Mouse (Mus musculus): ENCODE measurements around the gene Gng12. TPM values are rescaled to one million over a fixed set of nuclear protein-coding genes. Genes with fewer than 3 reads are reported as not detected.

Gng12 gene
- polyA plus RNA-seq, 1 experiment from 2014 or later: 51.5 TPM

DNA sequence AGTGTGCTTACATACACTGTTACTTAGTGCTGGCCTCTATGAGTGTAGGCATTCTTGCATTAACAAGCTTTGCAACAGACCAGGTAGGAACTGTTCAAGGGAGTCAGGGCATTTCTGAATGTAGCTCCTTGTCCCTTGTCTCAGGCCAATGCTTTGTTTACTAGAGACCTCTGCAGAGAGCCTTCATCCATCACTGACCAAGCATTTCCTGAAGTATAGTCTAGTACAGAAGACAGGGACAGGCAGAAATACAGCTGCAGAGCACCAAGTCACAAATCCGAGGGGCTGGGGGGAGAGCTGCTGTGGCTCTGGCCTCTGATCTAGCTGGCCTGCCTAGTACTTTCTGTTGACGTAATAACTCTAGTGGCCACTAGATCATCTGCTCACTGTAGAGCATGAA is 71.6 kb downstream of the Gng12 start:
- H3K4me1 ChIP-seq (replicated peaks; ENCODE audit: control insufficient read depth, insufficient read depth, low read length): peaks cover 22% of the 10 kb centered on the region
- no peaks in the 10 kb centered on the region for H3K9me3 ChIP-seq (ENCODE audit: control insufficient read depth, low read length)
- H3K27ac ChIP-seq (ENCODE audit: low read depth, low read length): no peak overlapping the region
- H3K4me2 ChIP-seq: no peak overlapping the region
- 44% methylated on average over 2 of the region's 2 CpGs for WGBS
- no peaks in the 10 kb centered on the region for H3K27me3 ChIP-seq (replicated peaks; ENCODE audit: control insufficient read depth, insufficient read depth, low read length)
- no peaks in the 10 kb centered on the region for H3K36me3 ChIP-seq (ENCODE audit: control insufficient read depth, insufficient read depth, low read length)
- H3K9ac ChIP-seq (ENCODE audit: low read depth, low read length): no peak overlapping the region
- H3K4me3 ChIP-seq (ENCODE audit: low read depth, low read length): no peak overlapping the region
- ATAC-seq (replicated peaks; ENCODE audit: low FRiP score) (no peak), DNase-seq (ENCODE audit: low spot score) (no peak)

GRCm38 (mm10) chr6:66969446-66969845 is 73.2 kb downstream of the Gng12 start:
- no peaks in the 10 kb centered on the region for H3K9me3 ChIP-seq (ENCODE audit: control insufficient read depth, low read length)
- H3K4me1 ChIP-seq (replicated peaks; ENCODE audit: control insufficient read depth, insufficient read depth, low read length): peaks cover 22% of the 10 kb centered on the region
- ATAC-seq (replicated peaks; ENCODE audit: low FRiP score) (no peak), DNase-seq (ENCODE audit: low spot score) (no peak)
- H3K4me3 ChIP-seq (ENCODE audit: low read depth, low read length): no peak overlapping the region
- WGBS: 83% methylated on average over 3 of the region's 3 CpGs
- H3K27ac ChIP-seq (ENCODE audit: low read depth, low read length): no peak overlapping the region
- H3K36me3 ChIP-seq (ENCODE audit: control insufficient read depth, insufficient read depth, low read length): no peaks in the 10 kb centered on the region
- no peak overlapping the region for H3K9ac ChIP-seq (ENCODE audit: low read depth, low read length)
- H3K27me3 ChIP-seq (replicated peaks; ENCODE audit: control insufficient read depth, insufficient read depth, low read length): no peaks in the 10 kb centered on the region
- no peak overlapping the region for H3K4me2 ChIP-seq

DNA sequence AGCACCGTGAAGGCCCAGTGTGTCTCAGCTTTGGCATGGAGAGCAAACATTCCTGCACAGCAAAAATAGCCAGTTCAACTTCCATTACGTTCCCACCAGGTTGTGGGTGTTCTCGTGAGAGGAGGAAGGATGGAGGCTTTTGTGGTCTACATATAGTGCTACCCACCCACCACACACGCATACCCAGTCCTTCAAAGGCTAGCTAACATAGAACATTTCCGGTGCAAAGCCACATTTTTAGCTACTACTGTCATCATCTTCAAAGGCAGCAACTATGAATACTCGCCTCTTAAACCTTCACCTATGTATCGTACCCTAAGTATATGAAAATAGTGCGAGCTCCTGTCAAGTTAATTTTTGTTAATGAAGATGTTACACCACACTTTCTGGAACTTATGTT is 76.1 kb downstream of the Gng12 start:
- no peak for ATAC-seq (replicated peaks; ENCODE audit: low FRiP score)
- Histone ChIP-seq H3K9me3 (ENCODE audit: control insufficient read depth, low read length) (no peaks in the 10 kb centered on the region), H3K27ac (ENCODE audit: low read depth, low read length) (no peak overlapping the region), H3K4me3 (ENCODE audit: low read depth, low read length) (no peak overlapping the region), H3K27me3 (replicated peaks; ENCODE audit: control insufficient read depth, insufficient read depth, low read length) (no peaks in the 10 kb centered on the region), H3K4me2 (no peak overlapping the region), H3K4me1 (replicated peaks; ENCODE audit: control insufficient read depth, insufficient read depth, low read length) (peaks cover 20% of the 10 kb centered on the region), H3K36me3 (ENCODE audit: control insufficient read depth, insufficient read depth, low read length) (no peaks in the 10 kb centered on the region), H3K9ac (ENCODE audit: low read depth, low read length) (no peak overlapping the region)
- WGBS: 65% methylated on average over 8 of the region's 8 CpGs
- no peak for DNase-seq (ENCODE audit: low spot score)

DNA sequence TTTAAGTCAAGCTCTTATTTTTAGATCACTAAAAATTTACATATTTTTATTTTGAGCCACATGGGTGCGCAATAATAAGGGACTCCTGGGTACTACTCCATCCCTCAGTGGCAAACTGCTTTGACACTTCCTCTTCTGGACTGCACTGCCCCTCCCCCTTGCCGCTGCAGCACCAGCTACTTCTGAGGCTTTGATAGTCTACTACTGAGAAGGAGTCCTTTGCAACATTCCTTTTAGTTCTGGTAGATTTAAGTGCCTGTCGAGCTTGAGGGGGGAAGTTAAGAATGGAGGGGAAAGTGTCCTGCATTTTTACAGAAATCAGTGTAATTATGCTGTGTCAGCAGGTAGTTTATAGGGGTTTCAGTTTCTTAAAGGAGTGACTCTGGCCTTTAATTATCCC is 77.0 kb downstream of the Gng12 start:
- Histone ChIP-seq H3K4me3 (ENCODE audit: low read depth, low read length) (no peak overlapping the region), H3K4me1 (replicated peaks; ENCODE audit: control insufficient read depth, insufficient read depth, low read length) (peaks cover 12% of the 10 kb centered on the region), H3K4me2 (no peak overlapping the region), H3K36me3 (ENCODE audit: control insufficient read depth, insufficient read depth, low read length) (no peaks in the 10 kb centered on the region), H3K27me3 (replicated peaks; ENCODE audit: control insufficient read depth, insufficient read depth, low read length) (no peaks in the 10 kb centered on the region), H3K27ac (ENCODE audit: low read depth, low read length) (no peak overlapping the region), H3K9me3 (ENCODE audit: control insufficient read depth, low read length) (no peaks in the 10 kb centered on the region), H3K9ac (ENCODE audit: low read depth, low read length) (no peak overlapping the region)
- WGBS: 21% methylated on average over 3 of the region's 3 CpGs
- no peak for DNase-seq (ENCODE audit: low spot score)
- ATAC-seq (replicated peaks; ENCODE audit: low FRiP score): peak; percentile 49; the same call in 1 of the 2 replicates

GRCm38 (mm10) chr6:66975522-66975921 is 79.3 kb downstream of the Gng12 start:
- Histone ChIP-seq H3K9me3 (ENCODE audit: control insufficient read depth, low read length) (no peaks in the 10 kb centered on the region), H3K4me3 (ENCODE audit: low read depth, low read length) (no peak overlapping the region), H3K27ac (ENCODE audit: low read depth, low read length) (no peak overlapping the region), H3K36me3 (ENCODE audit: control insufficient read depth, insufficient read depth, low read length) (no peaks in the 10 kb centered on the region), H3K27me3 (replicated peaks; ENCODE audit: control insufficient read depth, insufficient read depth, low read length) (no peaks in the 10 kb centered on the region), H3K4me1 (replicated peaks; ENCODE audit: control insufficient read depth, insufficient read depth, low read length) (peaks cover 20% of the 10 kb centered on the region), H3K9ac (ENCODE audit: low read depth, low read length) (no peak overlapping the region), H3K4me2 (no peak overlapping the region)
- ATAC-seq (replicated peaks; ENCODE audit: low FRiP score) (peak; percentile 68), DNase-seq (ENCODE audit: low spot score) (no peak)
- 74% methylated on average over 4 of the region's 4 CpGs for WGBS

- no peaks in the 10 kb centered on the region for H3K27me3 ChIP-seq (replicated peaks; ENCODE audit: control insufficient read depth, insufficient read depth, low read length)
- peaks cover 14% of the 10 kb centered on the region for H3K4me1 ChIP-seq (replicated peaks; ENCODE audit: control insufficient read depth, insufficient read depth, low read length)
- no peak overlapping the region for H3K4me3 ChIP-seq (ENCODE audit: low read depth, low read length)
- no peaks in the 10 kb centered on the region for H3K36me3 ChIP-seq (ENCODE audit: control insufficient read depth, insufficient read depth, low read length)
- H3K9ac ChIP-seq (ENCODE audit: low read depth, low read length): no peak overlapping the region
- H3K27ac ChIP-seq (ENCODE audit: low read depth, low read length): no peak overlapping the region
- H3K4me2 ChIP-seq: no peak overlapping the region
- DNase-seq (ENCODE audit: low spot score): no peak
- ATAC-seq (replicated peaks; ENCODE audit: low FRiP score): peak; percentile 60
- H3K9me3 ChIP-seq (ENCODE audit: control insufficient read depth, low read length): no peaks in the 10 kb centered on the region
- WGBS: 53% methylated on average over 1 of the region's 1 CpGs
These were observed 83.0 kb downstream of the Gng12 start for GRCm38 (mm10) chr6:66979197-66979596.

DNA sequence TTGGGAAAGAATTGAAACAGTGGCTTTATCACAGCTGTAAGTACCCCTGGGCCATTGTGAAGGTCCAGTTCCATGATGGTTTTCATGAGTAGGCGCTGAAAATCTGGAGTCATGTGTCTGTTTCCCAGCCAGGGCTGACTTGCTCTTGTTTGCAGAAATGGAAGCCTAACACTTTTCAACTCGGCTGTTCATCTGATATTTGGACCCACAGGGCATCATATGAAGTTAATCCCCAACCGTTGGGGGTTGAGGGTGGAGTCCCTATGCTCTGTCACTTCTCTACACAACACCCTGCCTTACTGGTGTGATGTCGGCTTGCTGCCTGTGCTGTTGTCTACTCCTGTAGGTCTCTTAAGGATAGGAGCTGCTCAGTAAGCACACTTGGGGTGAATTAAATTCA is 83.8 kb downstream of the Gng12 start:
- WGBS: 78% methylated on average over 4 of the region's 4 CpGs
- Histone ChIP-seq H3K27me3 (replicated peaks; ENCODE audit: control insufficient read depth, insufficient read depth, low read length) (no peaks in the 10 kb centered on the region), H3K27ac (ENCODE audit: low read depth, low read length) (no peak overlapping the region), H3K4me3 (ENCODE audit: low read depth, low read length) (no peak overlapping the region), H3K36me3 (ENCODE audit: control insufficient read depth, insufficient read depth, low read length) (no peaks in the 10 kb centered on the region), H3K4me1 (replicated peaks; ENCODE audit: control insufficient read depth, insufficient read depth, low read length) (peaks cover 17% of the 10 kb centered on the region), H3K9ac (ENCODE audit: low read depth, low read length) (no peak overlapping the region), H3K4me2 (no peak overlapping the region), H3K9me3 (ENCODE audit: control insufficient read depth, low read length) (no peaks in the 10 kb centered on the region)
- DNase-seq (ENCODE audit: low spot score) (no peak), ATAC-seq (replicated peaks; ENCODE audit: low FRiP score) (no peak)

DNA sequence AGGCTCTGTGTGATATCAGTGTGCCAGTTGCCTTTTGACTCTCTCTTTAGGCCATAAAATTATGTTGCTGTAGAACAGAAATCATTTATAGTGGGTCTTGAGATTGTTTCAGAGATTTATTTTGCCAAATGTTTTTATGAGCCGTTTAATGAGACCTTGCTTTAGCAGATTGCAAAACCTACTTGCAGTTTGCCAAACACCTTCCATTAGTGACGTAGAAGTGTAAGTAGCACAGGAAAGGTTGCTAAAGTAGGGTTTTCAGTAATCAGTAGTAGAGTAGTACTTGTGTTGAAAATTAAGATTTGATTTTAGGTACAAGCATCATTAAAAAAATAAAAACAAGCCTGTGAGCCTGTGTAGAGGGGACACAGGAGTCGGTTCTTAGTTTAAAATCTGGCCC is 85.2 kb downstream of the Gng12 start:
- H3K27ac ChIP-seq (ENCODE audit: low read depth, low read length): no peak overlapping the region
- no peak for ATAC-seq (replicated peaks; ENCODE audit: low FRiP score)

GRCm38 (mm10) chr6:66981864-66982263 is 85.7 kb downstream of the Gng12 start:
- no peaks in the 10 kb centered on the region for H3K27me3 ChIP-seq (replicated peaks; ENCODE audit: control insufficient read depth, insufficient read depth, low read length)
- no peak overlapping the region for H3K9ac ChIP-seq (ENCODE audit: low read depth, low read length)
- no peak overlapping the region for H3K4me2 ChIP-seq
- ATAC-seq (replicated peaks; ENCODE audit: low FRiP score) (no peak), DNase-seq (ENCODE audit: low spot score) (no peak)
- no peak overlapping the region for H3K4me3 ChIP-seq (ENCODE audit: low read depth, low read length)
- no peak overlapping the region for H3K27ac ChIP-seq (ENCODE audit: low read depth, low read length)
- WGBS: 87% methylated on average over 1 of the region's 1 CpGs
- H3K36me3 ChIP-seq (ENCODE audit: control insufficient read depth, insufficient read depth, low read length): no peaks in the 10 kb centered on the region
- H3K4me1 ChIP-seq (replicated peaks; ENCODE audit: control insufficient read depth, insufficient read depth, low read length): peaks cover 15% of the 10 kb centered on the region
- no peaks in the 10 kb centered on the region for H3K9me3 ChIP-seq (ENCODE audit: control insufficient read depth, low read length)

More for the DNA sequence above, 85.2 kb downstream of the Gng12 start:
- Histone ChIP-seq H3K36me3 (ENCODE audit: control insufficient read depth, insufficient read depth, low read length) (no peaks in the 10 kb centered on the region), H3K4me3 (ENCODE audit: low read depth, low read length) (no peak overlapping the region), H3K9me3 (ENCODE audit: control insufficient read depth, low read length) (no peaks in the 10 kb centered on the region), H3K4me2 (no peak overlapping the region), H3K4me1 (replicated peaks; ENCODE audit: control insufficient read depth, insufficient read depth, low read length) (peaks cover 15% of the 10 kb centered on the region), H3K9ac (ENCODE audit: low read depth, low read length) (no peak overlapping the region), H3K27me3 (replicated peaks; ENCODE audit: control insufficient read depth, insufficient read depth, low read length) (no peaks in the 10 kb centered on the region)
- DNase-seq (ENCODE audit: low spot score): no peak
- 88% methylated on average over 3 of the region's 3 CpGs for WGBS
